Mouse (Mus musculus): ENCODE data around the gene Gramd4. TPM values are rescaled to one million over a fixed set of nuclear protein-coding genes. Genes with fewer than 3 reads are reported as not detected.

Gene Gramd4
- polyA plus RNA-seq, 1 experiment from 2014 or later: 12.6 TPM

DNA sequence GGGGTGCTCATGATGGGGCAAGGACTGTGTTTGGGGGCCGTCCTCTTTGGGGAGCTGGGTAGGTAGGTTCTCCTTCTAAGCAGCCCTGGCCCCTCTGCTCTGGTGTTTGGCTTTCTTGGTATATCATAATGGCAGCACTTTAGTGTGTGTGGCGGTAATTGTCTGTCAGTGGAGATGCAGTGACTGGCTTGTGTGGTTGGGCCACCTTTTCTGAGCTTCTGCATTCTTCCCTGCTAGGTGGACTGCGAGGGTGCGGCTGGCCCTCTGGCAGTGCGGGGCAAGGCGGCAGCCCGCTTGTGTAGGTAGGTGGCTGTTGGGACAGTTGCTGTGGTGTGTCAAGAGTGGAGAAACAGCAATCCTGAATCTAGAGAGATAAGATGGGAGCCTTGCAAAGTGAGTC is 3.7 kb downstream of the Gramd4 start:
- Histone ChIP-seq H3K9ac (ENCODE audit: low read depth, low read length) (no peak overlapping the region), H3K4me3 (ENCODE audit: low read depth, low read length) (no peak overlapping the region), H3K4me2 (peak overlapping the region; percentile 34), H3K4me1 (replicated peaks; ENCODE audit: control insufficient read depth, insufficient read depth, low read length) (peaks cover 68% of the 10 kb centered on the region), H3K27me3 (replicated peaks; ENCODE audit: control insufficient read depth, insufficient read depth, low read length) (no peaks in the 10 kb centered on the region), H3K27ac (ENCODE audit: low read depth, low read length) (no peak overlapping the region), H3K36me3 (ENCODE audit: control insufficient read depth, insufficient read depth, low read length) (no peaks in the 10 kb centered on the region), H3K9me3 (ENCODE audit: control insufficient read depth, low read length) (no peaks in the 10 kb centered on the region)
- WGBS: 76% methylated on average over 7 of the region's 7 CpGs
- DNase-seq (ENCODE audit: low spot score) (no peak), ATAC-seq (replicated peaks; ENCODE audit: low FRiP score) (no peak)

- Histone ChIP-seq H3K4me1 (replicated peaks; ENCODE audit: control insufficient read depth, insufficient read depth, low read length) (peaks cover 74% of the 10 kb centered on the region), H3K36me3 (ENCODE audit: control insufficient read depth, insufficient read depth, low read length) (no peaks in the 10 kb centered on the region), H3K9ac (ENCODE audit: low read depth, low read length) (no peak overlapping the region), H3K27ac (ENCODE audit: low read depth, low read length) (no peak overlapping the region), H3K4me2 (0 out of 2 replicates have a peak overlapping the region, but pooled peaks have one; percentile 2), H3K4me3 (ENCODE audit: low read depth, low read length) (no peak overlapping the region), H3K27me3 (replicated peaks; ENCODE audit: control insufficient read depth, insufficient read depth, low read length) (no peaks in the 10 kb centered on the region), H3K9me3 (ENCODE audit: control insufficient read depth, low read length) (no peaks in the 10 kb centered on the region)
- 70% methylated on average over 6 of the region's 6 CpGs for WGBS
- DNase-seq (ENCODE audit: low spot score): no peak
- ATAC-seq (replicated peaks; ENCODE audit: low FRiP score): no peak
These were observed 4.5 kb downstream of the Gramd4 start for GRCm38 (mm10) chr15:86061848-86062481.

DNA sequence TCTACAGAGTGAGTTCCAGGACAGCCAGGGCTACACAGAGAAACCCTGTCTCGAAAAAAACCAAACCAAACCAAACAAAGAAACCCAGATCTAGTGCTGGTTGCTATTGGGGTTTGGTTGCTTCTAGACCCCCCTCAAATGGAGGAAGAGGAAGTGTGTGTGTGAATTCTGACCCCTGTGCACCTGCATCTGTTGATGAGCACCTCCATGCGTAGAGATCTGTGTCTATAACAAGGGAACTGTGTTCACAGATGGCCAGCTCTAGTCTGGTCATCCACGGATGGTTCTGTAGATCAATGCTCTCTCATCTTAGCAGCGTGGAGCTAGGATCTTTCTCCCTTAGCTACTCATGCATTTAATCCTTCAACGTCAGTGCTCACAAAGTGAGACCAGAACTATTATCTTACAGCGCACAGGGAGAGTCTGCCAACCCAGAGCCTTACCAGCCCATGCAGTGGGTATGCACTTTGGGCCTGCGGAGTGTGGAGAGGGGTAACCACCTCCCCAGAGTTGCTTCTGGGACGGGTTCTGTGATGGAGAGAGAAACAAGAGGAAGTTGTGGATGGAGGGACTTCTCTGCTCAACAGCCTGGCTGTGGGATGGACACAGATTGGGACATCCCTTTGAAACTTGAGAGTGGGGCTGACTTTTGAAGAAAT is 6.8 kb downstream of the Gramd4 start:
- H3K4me3 ChIP-seq (ENCODE audit: low read depth, low read length): no peak overlapping the region
- peaks cover 84% of the 10 kb centered on the region for H3K4me1 ChIP-seq (replicated peaks; ENCODE audit: control insufficient read depth, insufficient read depth, low read length)
- H3K27ac ChIP-seq (ENCODE audit: low read depth, low read length): peak overlapping the region; percentile 40; the same call in 1 of the 2 replicates
- no peak for ATAC-seq (replicated peaks; ENCODE audit: low FRiP score)
- no peaks in the 10 kb centered on the region for H3K36me3 ChIP-seq (ENCODE audit: control insufficient read depth, insufficient read depth, low read length)
- H3K4me2 ChIP-seq: peak overlapping the region; percentile 41
- H3K9me3 ChIP-seq (ENCODE audit: control insufficient read depth, low read length): no peaks in the 10 kb centered on the region
- no peak for DNase-seq (ENCODE audit: low spot score)
- no peak overlapping the region for H3K9ac ChIP-seq (ENCODE audit: low read depth, low read length)
- WGBS: 75% methylated on average over 8 of the region's 8 CpGs
- no peaks in the 10 kb centered on the region for H3K27me3 ChIP-seq (replicated peaks; ENCODE audit: control insufficient read depth, insufficient read depth, low read length)

DNA sequence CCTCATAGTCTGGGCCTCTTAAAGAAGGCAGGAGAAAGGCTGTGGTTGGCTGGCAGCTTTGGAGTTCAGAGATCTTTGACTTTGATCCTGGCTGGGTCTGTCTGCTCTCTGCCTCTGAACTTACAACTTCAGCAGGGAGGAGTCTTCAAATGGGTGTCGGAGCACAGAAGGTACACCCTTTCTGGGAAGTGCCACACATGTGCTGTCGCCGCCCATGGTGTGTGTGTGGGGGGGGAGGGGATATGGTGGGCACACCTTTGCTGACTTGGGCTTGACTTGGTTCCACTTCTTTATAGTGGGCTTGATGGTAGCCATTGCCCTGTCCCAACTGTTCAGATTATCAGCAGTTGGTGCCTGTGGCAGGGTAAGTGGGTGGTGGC is 7.3 kb downstream of the Gramd4 start:
- peak overlapping the region; percentile 41 for H3K4me2 ChIP-seq
- peak; percentile 75 for ATAC-seq (replicated peaks; ENCODE audit: low FRiP score)

DNA sequence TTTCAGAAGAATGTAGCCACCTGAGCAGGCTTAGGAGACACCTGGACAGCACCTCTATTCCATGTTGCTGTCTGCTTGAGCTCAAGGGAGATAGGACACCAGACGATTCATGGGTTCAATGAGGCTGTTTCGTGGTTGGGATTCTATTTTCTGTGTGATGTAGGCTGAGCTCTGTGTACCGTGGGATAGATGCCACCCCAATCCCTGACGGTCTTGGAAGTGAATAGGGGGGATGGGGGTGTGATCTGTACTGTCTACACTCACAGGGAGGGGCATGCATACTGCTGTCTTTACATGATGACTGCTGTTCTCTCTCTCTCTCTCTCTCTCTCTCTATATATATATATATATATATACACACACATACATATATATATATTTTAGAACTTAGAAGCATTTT is 7.9 kb downstream of the Gramd4 start:
- Histone ChIP-seq H3K36me3 (ENCODE audit: control insufficient read depth, insufficient read depth, low read length) (no peaks in the 10 kb centered on the region), H3K4me3 (ENCODE audit: low read depth, low read length) (no peak overlapping the region), H3K27ac (ENCODE audit: low read depth, low read length) (no peak overlapping the region), H3K27me3 (replicated peaks; ENCODE audit: control insufficient read depth, insufficient read depth, low read length) (no peaks in the 10 kb centered on the region), H3K4me2 (peak overlapping the region; percentile 41; the same call in 1 of the 2 replicates), H3K4me1 (replicated peaks; ENCODE audit: control insufficient read depth, insufficient read depth, low read length) (peaks cover 79% of the 10 kb centered on the region), H3K9me3 (ENCODE audit: control insufficient read depth, low read length) (no peaks in the 10 kb centered on the region), H3K9ac (ENCODE audit: low read depth, low read length) (no peak overlapping the region)
- DNase-seq (ENCODE audit: low spot score) (no peak), ATAC-seq (replicated peaks; ENCODE audit: low FRiP score) (no peak)
- 86% methylated on average over 4 of the region's 4 CpGs for WGBS

More for the DNA sequence above, 7.3 kb downstream of the Gramd4 start:
- Histone ChIP-seq H3K4me3 (ENCODE audit: low read depth, low read length) (no peak overlapping the region), H3K27ac (ENCODE audit: low read depth, low read length) (peak overlapping the region; percentile 40; the same call in 1 of the 2 replicates), H3K36me3 (ENCODE audit: control insufficient read depth, insufficient read depth, low read length) (no peaks in the 10 kb centered on the region), H3K27me3 (replicated peaks; ENCODE audit: control insufficient read depth, insufficient read depth, low read length) (no peaks in the 10 kb centered on the region), H3K9ac (ENCODE audit: low read depth, low read length) (no peak overlapping the region), H3K9me3 (ENCODE audit: control insufficient read depth, low read length) (no peaks in the 10 kb centered on the region), H3K4me1 (replicated peaks; ENCODE audit: control insufficient read depth, insufficient read depth, low read length) (peaks cover 80% of the 10 kb centered on the region)
- DNase-seq (ENCODE audit: low spot score): no peak
- 53% methylated on average over 3 of the region's 3 CpGs for WGBS

GRCm38 (mm10) chr15:86066836-86067580 is 9.5 kb downstream of the Gramd4 start:
- Histone ChIP-seq H3K27ac (ENCODE audit: low read depth, low read length) (no peak overlapping the region), H3K9me3 (ENCODE audit: control insufficient read depth, low read length) (no peaks in the 10 kb centered on the region), H3K36me3 (ENCODE audit: control insufficient read depth, insufficient read depth, low read length) (no peaks in the 10 kb centered on the region), H3K27me3 (replicated peaks; ENCODE audit: control insufficient read depth, insufficient read depth, low read length) (no peaks in the 10 kb centered on the region), H3K9ac (ENCODE audit: low read depth, low read length) (no peak overlapping the region), H3K4me2 (no peak overlapping the region), H3K4me1 (replicated peaks; ENCODE audit: control insufficient read depth, insufficient read depth, low read length) (peaks cover 74% of the 10 kb centered on the region), H3K4me3 (ENCODE audit: low read depth, low read length) (no peak overlapping the region)
- 45% methylated on average over 14 of the region's 14 CpGs for WGBS
- ATAC-seq (replicated peaks; ENCODE audit: low FRiP score) (no peak), DNase-seq (ENCODE audit: low spot score) (no peak)

- H3K9me3 ChIP-seq (ENCODE audit: control insufficient read depth, low read length): no peaks in the 10 kb centered on the region
- H3K4me2 ChIP-seq: no peak overlapping the region
- H3K27ac ChIP-seq (ENCODE audit: low read depth, low read length): 0 out of 2 replicates have a peak overlapping the region, but pooled peaks have one; percentile 15
- peaks cover 69% of the 10 kb centered on the region for H3K4me1 ChIP-seq (replicated peaks; ENCODE audit: control insufficient read depth, insufficient read depth, low read length)
- 26% methylated on average over 6 of the region's 6 CpGs for WGBS
- ATAC-seq (replicated peaks; ENCODE audit: low FRiP score) (0 out of 2 replicates have a peak, but pooled peaks have one; percentile 18), DNase-seq (ENCODE audit: low spot score) (no peak)
- H3K9ac ChIP-seq (ENCODE audit: low read depth, low read length): 0 out of 2 replicates have a peak overlapping the region, but pooled peaks have one; percentile 6
- H3K4me3 ChIP-seq (ENCODE audit: low read depth, low read length): no peak overlapping the region
- H3K27me3 ChIP-seq (replicated peaks; ENCODE audit: control insufficient read depth, insufficient read depth, low read length): no peaks in the 10 kb centered on the region
- H3K36me3 ChIP-seq (ENCODE audit: control insufficient read depth, insufficient read depth, low read length): no peaks in the 10 kb centered on the region
These were observed 10.1 kb downstream of the Gramd4 start for GRCm38 (mm10) chr15:86067581-86067910.

GRCm38 (mm10) chr15:86067941-86068495 is 10.5 kb downstream of the Gramd4 start:
- no peaks in the 10 kb centered on the region for H3K9me3 ChIP-seq (ENCODE audit: control insufficient read depth, low read length)
- H3K27ac ChIP-seq (ENCODE audit: low read depth, low read length): 0 out of 2 replicates have a peak overlapping the region, but pooled peaks have one; percentile 15
- H3K9ac ChIP-seq (ENCODE audit: low read depth, low read length): no peak overlapping the region
- H3K4me3 ChIP-seq (ENCODE audit: low read depth, low read length): no peak overlapping the region
- peaks cover 64% of the 10 kb centered on the region for H3K4me1 ChIP-seq (replicated peaks; ENCODE audit: control insufficient read depth, insufficient read depth, low read length)
- no peaks in the 10 kb centered on the region for H3K36me3 ChIP-seq (ENCODE audit: control insufficient read depth, insufficient read depth, low read length)
- 86% methylated on average over 4 of the region's 4 CpGs for WGBS
- no peaks in the 10 kb centered on the region for H3K27me3 ChIP-seq (replicated peaks; ENCODE audit: control insufficient read depth, insufficient read depth, low read length)
- DNase-seq (ENCODE audit: low spot score) (no peak), ATAC-seq (replicated peaks; ENCODE audit: low FRiP score) (no peak)
- no peak overlapping the region for H3K4me2 ChIP-seq
